Mouse (Mus musculus) intestine, embryonic 16.5 days (tissue): ENCODE measurements around the gene Agtr1a. TPM values are rescaled to one million over a fixed set of nuclear protein-coding genes. Genes with fewer than 3 reads are reported as not detected.

ENCODE experiments used
- ATAC-seq: fragments of 200-750 bp; cut with Nextera tagmentation; 2 replicates; pipeline ENCODE4 v1.8.0; 2017; ENCODE audit warnings: moderate TSS enrichment, moderate library complexity
- H3K27ac ChIP-seq: fragments of 300-500 bp; sonication (generic); 2 replicates; pipeline ENCODE4 v1.5.1; 2014; ENCODE audit warnings: mild to moderate bottlenecking, low read length
- H3K27me3 ChIP-seq: fragments of 300-500 bp; sonication (generic); replicated peaks from 2 replicates; pipeline ENCODE4 v1.6.1; 2014; ENCODE audit warnings: low read length, control low read depth, mixed read lengths; ENCODE audit not compliant: control insufficient read depth, insufficient read depth
- H3K36me3 ChIP-seq: fragments of 300-500 bp; sonication (generic); 2 replicates; pipeline ENCODE4 v1.6.1; 2014; ENCODE audit warnings: low read length, control low read depth; ENCODE audit not compliant: control insufficient read depth, insufficient read depth
- H3K4me1 ChIP-seq: fragments of 300-500 bp; sonication (generic); 2 replicates; pipeline ENCODE4 v1.6.1; 2014; ENCODE audit warnings: low read length, control low read depth, mixed read lengths; ENCODE audit not compliant: control insufficient read depth, insufficient read depth
- H3K4me2 ChIP-seq: fragments of 300-500 bp; sonication (generic); 2 replicates; pipeline ENCODE4 v1.6.1; 2014; ENCODE audit warnings: low read depth, low read length, control low read depth
- H3K4me3 ChIP-seq: fragments of 300-500 bp; sonication (generic); 2 replicates; pipeline ENCODE4 v1.5.1; 2014; ENCODE audit warnings: mild to moderate bottlenecking, low read length
- H3K9ac ChIP-seq: fragments of 300-500 bp; sonication (generic); 2 replicates; pipeline ENCODE4 v1.6.1; 2014; ENCODE audit warnings: low read depth, low read length
- H3K9me3 ChIP-seq: fragments of 300-500 bp; sonication (generic); 2 replicates; pipeline ENCODE4 v1.6.1; 2016; ENCODE audit warnings: low read length, control low read depth; ENCODE audit not compliant: control insufficient read depth
- WGBS: fragments of 180-500 bp; shearing (Covaris S2); extraction: QIAGEN DNeasy Blood & Tissue Kit; methylation state at CpG from one replicate; pipeline ENCODE4 v1.1.7; 2014; 5-methylcytosine and 5-hydroxymethylcytosine counted together
- polyA plus RNA-seq: library from polyadenylated mRNA; unstranded; fragments of >200 nt; fragmentation: Nextera tagmentation; extraction: Ambion mirVana; gene quantifications from 2 replicates; pipeline ENCODE4 v1.2.1, GENCODE M21; 2015

Agtr1a gene
- 2.3 and 3.2 TPM in 2 replicates for polyA plus RNA-seq

DNA sequence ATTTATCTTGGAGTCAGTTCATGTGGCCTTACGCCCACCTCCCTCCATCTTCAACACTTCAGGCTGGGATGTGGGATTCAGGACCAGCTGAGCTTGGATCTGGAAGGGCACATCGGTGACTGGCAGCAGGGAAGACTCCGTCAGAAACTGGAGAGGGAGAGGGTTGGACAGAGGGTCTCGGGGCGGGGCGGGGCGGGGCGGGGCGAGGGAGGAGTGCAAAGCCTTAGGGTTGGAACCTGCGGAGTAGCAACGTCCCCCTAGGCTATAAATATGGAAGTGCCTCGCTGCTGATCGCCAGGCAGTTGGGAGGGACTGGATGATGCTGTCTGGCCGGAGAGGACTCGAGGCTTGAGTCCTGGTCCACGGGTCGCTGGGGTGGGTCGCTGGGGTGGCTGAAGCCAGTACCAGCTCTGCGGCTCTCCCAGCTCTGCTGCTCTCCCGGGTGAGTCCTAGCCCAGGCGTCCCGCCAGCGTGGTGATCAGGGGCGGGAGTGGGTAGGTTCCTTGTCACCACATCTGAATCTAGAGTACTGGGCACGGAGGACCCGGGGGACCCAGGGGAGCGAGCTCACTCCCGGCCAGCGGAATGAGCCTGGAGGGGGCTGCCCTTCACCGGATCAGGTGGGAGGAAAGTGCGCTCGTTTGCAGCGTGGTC lies at the start of gene Agtr1a:
TSS of gene Agtr1a (plus strand) at position 294 of the 654 bp plus-strand sequence.
- H3K27ac ChIP-seq = no peak within 1 kb of the TSS
- H3K4me3 ChIP-seq = peak within 1 kb of the TSS; percentile 56
- peaks cover 6% of the 10 kb centered on the region; the same call in 1 of the 2 replicates for H3K4me1 ChIP-seq
- H3K9ac ChIP-seq = peak within 1 kb of the TSS; percentile 68
- 2% methylated on average over 33 of the region's 33 CpGs for WGBS
- H3K36me3 ChIP-seq = no peaks in the 10 kb centered on the region
- no peaks in the 10 kb centered on the region for H3K27me3 ChIP-seq
- peak within 1 kb of the TSS; percentile 96 for H3K4me2 ChIP-seq
- H3K9me3 ChIP-seq = no peaks in the 10 kb centered on the region
- peak; percentile 92 for ATAC-seq

DNA sequence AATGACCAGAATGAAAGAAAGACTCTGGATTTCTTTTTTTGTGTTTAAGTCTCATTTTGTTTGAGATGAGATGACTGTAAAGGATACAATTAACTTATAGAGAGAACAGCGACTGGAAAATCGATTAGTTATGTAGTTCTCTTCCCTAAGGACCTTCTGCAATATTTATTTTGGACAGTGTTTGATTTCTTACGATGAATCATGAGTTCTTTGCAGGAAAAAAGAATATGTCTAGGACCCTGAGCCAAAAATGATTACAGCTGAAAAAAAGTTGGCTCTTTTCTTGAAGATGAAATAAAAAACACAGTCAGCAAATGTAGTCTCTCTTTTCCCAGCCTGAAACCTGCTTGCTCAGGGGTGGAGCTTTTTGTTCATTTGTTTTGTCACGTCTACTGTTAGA lies 26.0 kb upstream of the Agtr1a start:
- WGBS = 73% methylated on average over 4 of the region's 4 CpGs
- ATAC-seq = no peak
- Histone ChIP-seq H3K4me1 (no peaks in the 10 kb centered on the region), H3K4me3 (no peak overlapping the region), H3K27ac (no peak overlapping the region), H3K27me3 (no peaks in the 10 kb centered on the region), H3K9me3 (no peaks in the 10 kb centered on the region), H3K9ac (no peak overlapping the region), H3K36me3 (no peaks in the 10 kb centered on the region), H3K4me2 (no peak overlapping the region)

DNA sequence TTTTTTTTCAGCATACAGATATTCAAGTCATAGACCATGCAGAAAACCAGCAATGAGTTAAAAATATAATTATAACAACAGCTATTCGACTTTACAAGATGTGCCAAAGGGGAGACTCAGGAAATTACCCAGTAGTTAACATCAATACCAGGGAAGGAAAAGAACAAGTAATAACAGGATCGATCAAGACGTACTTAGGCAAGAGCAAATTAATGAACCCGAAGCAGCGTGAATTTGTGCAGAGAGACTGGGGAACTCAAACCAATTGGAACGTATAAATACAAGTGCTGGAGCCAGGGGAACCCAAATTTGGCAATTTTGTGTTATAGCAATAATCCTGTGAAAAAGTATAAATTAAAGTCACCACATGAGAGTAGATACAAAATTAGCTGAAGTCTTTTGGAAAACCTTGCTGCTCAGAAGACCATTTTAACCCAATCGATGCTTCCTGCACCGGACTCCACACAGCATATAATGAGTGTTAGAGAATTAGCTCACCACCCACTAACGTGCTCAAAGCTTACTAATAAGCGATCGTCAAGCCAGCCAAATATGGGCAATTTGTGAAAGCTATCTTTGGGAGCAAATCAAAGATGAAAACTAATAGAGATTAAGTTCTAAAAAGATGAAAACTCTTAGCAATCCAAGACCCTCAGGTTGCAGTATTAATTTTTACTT lies 11.4 kb upstream of the Agtr1a start:
- Histone ChIP-seq H3K9ac (no peak overlapping the region), H3K4me3 (no peak overlapping the region), H3K36me3 (no peaks in the 10 kb centered on the region), H3K27me3 (no peaks in the 10 kb centered on the region), H3K9me3 (no peaks in the 10 kb centered on the region), H3K4me1 (no peaks in the 10 kb centered on the region), H3K4me2 (no peak overlapping the region), H3K27ac (no peak overlapping the region)
- ATAC-seq = no peak
- 85% methylated on average over 11 of the region's 11 CpGs for WGBS

DNA sequence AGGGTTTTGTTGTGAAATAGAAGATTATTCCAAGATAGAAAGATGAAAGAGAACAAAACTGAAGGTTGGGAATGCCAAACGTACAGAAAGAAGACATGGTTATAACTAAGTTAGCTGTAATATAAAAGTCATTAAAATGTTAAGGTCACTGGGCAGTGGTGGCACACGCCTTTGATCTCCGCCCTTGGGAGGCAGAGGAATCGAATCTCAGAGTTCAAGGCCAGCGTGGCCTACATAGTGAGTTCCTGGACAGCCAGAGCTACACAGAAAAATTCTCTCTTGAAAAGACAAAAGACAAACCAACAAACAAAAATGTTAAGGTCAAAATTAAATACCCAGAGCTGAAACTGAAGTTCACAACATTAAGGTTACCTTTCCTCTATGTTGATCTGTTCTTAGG lies 5.2 kb upstream of the Agtr1a start:
- Histone ChIP-seq H3K4me2 (no peak overlapping the region), H3K27ac (no peak overlapping the region), H3K36me3 (no peaks in the 10 kb centered on the region), H3K4me1 (no peaks in the 10 kb centered on the region), H3K9me3 (no peaks in the 10 kb centered on the region), H3K9ac (no peak overlapping the region), H3K4me3 (no peak overlapping the region), H3K27me3 (no peaks in the 10 kb centered on the region)
- ATAC-seq = no peak
- WGBS = 74% methylated on average over 5 of the region's 5 CpGs

DNA sequence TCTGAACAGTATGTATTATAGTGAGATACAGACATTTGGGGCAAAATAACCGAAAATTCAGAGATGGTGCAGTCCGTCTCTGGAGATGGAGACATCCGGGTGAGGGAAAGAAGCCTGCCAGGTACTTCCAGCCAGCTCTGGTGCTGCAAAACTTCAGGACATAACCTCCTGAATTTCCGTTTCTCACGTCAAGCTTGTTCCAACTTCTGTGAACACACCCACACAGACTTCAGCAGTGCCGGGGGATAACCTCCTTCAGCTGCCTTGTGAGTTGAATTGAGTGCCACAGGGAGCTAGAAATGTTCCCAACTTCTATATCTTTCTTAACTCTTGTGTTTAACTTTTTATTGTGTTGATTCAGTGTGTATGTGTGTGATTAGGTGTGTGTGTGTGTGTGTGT lies 4.4 kb upstream of the Agtr1a start:
- H3K4me3 ChIP-seq = no peak overlapping the region

DNA sequence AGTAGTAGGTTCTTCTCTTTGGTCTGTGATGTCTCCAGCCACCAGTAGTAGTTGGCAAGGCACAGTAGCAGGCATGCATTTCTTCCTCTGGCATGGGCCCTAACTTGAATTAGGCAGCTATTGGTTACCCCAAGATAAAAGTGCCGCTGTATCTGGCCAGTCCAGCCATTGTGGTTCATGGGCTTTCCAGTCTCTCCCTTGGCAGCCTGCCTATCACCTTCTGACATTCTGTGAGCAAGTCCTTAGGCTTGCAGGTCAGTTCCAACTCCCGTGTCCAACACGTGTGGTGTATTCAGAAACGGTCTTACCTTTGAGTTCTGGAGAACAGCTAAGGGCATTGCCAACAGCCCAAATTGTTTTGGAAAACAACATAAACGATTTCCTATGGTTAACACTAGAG lies 3.7 kb upstream of the Agtr1a start:
- Histone ChIP-seq H3K36me3 (no peaks in the 10 kb centered on the region), H3K4me3 (no peak overlapping the region), H3K9me3 (no peaks in the 10 kb centered on the region), H3K27ac (no peak overlapping the region), H3K4me1 (peaks cover 6% of the 10 kb centered on the region; the same call in 1 of the 2 replicates), H3K9ac (no peak overlapping the region), H3K27me3 (no peaks in the 10 kb centered on the region), H3K4me2 (no peak overlapping the region)
- WGBS = 83% methylated on average over 5 of the region's 5 CpGs
- ATAC-seq = no peak

More for the DNA sequence above, 4.4 kb upstream of the Agtr1a start:
- Histone ChIP-seq H3K9me3 (no peaks in the 10 kb centered on the region), H3K27me3 (no peaks in the 10 kb centered on the region), H3K9ac (no peak overlapping the region), H3K27ac (no peak overlapping the region), H3K4me1 (peaks cover 5% of the 10 kb centered on the region; the same call in 1 of the 2 replicates), H3K4me2 (no peak overlapping the region), H3K36me3 (no peaks in the 10 kb centered on the region)
- ATAC-seq = no peak
- WGBS = 81% methylated on average over 6 of the region's 6 CpGs

DNA sequence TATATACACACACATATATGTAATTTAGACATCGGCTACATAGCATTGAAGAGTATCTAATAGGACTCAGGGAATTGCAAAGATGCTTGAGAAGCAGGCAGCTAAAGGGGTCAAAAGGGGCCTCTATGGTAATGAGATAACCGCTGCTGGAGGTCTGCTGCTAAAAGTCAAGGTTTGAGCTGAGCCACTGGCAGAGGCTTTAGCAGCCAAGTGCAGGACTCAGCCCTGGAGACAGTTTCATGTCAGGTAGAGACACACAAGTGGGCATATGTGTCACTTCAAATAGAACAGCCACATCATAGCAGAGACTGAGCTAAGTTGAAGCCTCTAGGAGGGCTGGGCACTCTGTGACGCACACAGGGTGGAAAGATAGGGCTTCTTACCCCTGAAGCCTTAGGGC lies 1.6 kb upstream of the Agtr1a start:
- WGBS = 71% methylated on average over 3 of the region's 3 CpGs
- no peaks in the 10 kb centered on the region for H3K27me3 ChIP-seq
- H3K4me3 ChIP-seq = no peak overlapping the region
- H3K27ac ChIP-seq = no peak overlapping the region
- H3K9me3 ChIP-seq = no peaks in the 10 kb centered on the region
- no peak overlapping the region for H3K9ac ChIP-seq
- no peak for ATAC-seq
- peaks cover 6% of the 10 kb centered on the region; the same call in 1 of the 2 replicates for H3K4me1 ChIP-seq
- H3K4me2 ChIP-seq = no peak overlapping the region
- no peaks in the 10 kb centered on the region for H3K36me3 ChIP-seq

DNA sequence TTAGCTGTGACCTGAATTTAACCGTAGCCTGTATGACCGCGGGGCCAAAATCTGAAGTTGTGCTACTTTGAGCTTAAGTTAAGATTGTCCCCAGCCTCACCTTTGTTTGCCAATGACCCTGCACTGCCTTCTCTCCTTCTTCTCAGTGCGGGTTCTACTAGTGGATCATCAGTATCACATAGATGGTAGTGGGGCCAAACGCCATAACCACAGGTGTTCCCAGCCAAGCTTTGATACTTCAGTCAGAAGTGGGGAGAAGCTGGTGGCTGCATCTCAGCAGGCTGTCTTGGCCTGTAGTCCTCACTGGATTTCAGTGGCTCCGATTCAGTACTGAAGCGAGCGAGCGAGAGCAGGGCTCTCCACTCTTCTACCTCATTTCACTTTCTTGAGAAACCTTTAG lies 672 bp downstream of the Agtr1a start:
- H3K4me1 ChIP-seq = peaks cover 6% of the 10 kb centered on the region; the same call in 1 of the 2 replicates
- H3K9me3 ChIP-seq = no peaks in the 10 kb centered on the region
- ATAC-seq = 0 out of 2 replicates have a peak, but pooled peaks have one; percentile 23
- H3K27ac ChIP-seq = no peak overlapping the region
- H3K36me3 ChIP-seq = no peaks in the 10 kb centered on the region
- peak overlapping the region; percentile 96 for H3K4me2 ChIP-seq
- no peaks in the 10 kb centered on the region for H3K27me3 ChIP-seq
- H3K4me3 ChIP-seq = peak overlapping the region; percentile 56
- H3K9ac ChIP-seq = peak overlapping the region; percentile 68; the same call in 1 of the 2 replicates
- WGBS = 34% methylated on average over 9 of the region's 9 CpGs

DNA sequence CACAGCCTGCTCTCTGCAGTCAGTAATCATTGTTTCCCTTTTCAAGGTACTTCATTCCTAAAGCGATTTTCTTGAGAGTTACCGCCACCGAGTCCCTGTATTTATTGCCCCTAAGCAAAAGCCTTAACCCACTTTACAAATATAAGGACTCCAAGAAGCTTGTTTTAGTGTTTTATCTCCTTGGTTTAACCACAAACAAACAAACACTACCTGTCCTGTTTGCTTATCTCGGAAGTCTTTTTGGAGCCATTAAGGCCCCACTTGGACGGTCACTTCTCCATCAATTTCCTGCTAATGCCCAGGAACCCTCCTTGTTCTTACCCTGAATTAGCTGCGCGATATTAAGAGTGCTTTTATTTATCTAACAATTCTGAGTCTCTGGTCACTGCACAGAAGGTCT lies 1.4 kb downstream of the Agtr1a start:
- Histone ChIP-seq H3K27ac (no peak overlapping the region), H3K9ac (no peak overlapping the region), H3K36me3 (no peaks in the 10 kb centered on the region), H3K4me2 (no peak overlapping the region), H3K4me3 (no peak overlapping the region), H3K4me1 (peaks cover 6% of the 10 kb centered on the region; the same call in 1 of the 2 replicates), H3K27me3 (no peaks in the 10 kb centered on the region), H3K9me3 (no peaks in the 10 kb centered on the region)
- ATAC-seq = no peak
- 70% methylated on average over 7 of the region's 7 CpGs for WGBS
